Mouse (Mus musculus) G1E (cell line): Measurements from ENCODE around the gene Zfp286.

ENCODE experiments used
- CTCF ChIP-seq: IDR thresholded peaks from 2 replicates; pipeline ENCODE4 v1.5.1; 2012; ENCODE audit warnings: low read depth, low read length, inconsistent platforms, mixed read lengths
- GATA1 ChIP-seq: IDR thresholded peaks from 2 replicates; pipeline ENCODE4 v1.6.1; 2012; ENCODE audit warnings: borderline replicate concordance, low read length, inconsistent platforms, mixed read lengths
- GATA2 ChIP-seq: IDR thresholded peaks from 2 replicates; pipeline ENCODE4 v1.6.1; 2012; ENCODE audit warnings: low read depth, low read length, inconsistent platforms, borderline replicate concordance
- POLR2AphosphoS5 ChIP-seq: IDR thresholded peaks from 2 replicates; pipeline ENCODE4 v1.6.1; 2012; ENCODE audit warnings: low read depth, low read length, inconsistent platforms; ENCODE audit not compliant: insufficient replicate concordance
- TAL1 ChIP-seq: conservative IDR thresholded peaks from 2 replicates; pipeline ENCODE4 v1.6.1; 2012; ENCODE audit warnings: low read depth, low read length, inconsistent platforms, mixed read lengths

DNA sequence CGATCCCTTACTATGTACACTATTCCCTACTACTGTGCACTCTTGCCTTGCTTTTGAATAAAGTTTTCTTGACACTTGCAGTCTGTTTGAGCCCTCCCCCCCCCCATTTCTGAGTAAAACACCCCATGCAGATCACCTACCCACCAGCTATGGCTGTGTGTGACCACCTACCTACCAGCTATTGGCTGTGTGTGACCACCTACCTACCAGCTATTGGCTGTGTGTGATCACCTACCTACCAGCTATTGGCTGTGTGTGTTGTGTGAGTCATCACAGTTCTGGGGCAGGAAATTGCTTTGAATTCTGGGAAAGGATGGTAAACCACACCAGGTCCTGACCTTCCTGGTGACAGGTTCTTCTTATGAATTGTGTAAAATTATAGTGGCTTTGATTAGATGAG lies 26.2 kb upstream of the Zfp286 start:
- TF ChIP-seq CTCF (no peak), TAL1 (no peak), GATA1 (no peak), POLR2AphosphoS5 (no peak), GATA2 (no peak)
